Mouse (Mus musculus) cerebellum, adult 2 months (tissue): ENCODE results near the gene Hacl1.

Source experiments
- CTCF ChIP-seq: fragments of 200-500 bp; IDR thresholded peaks from 2 replicates; pipeline ENCODE4 v1.5.1; 2011; ENCODE audit warnings: low read depth, mild to moderate bottlenecking, control low read depth, low read length, moderate library complexity, borderline replicate concordance; ENCODE audit not compliant: insufficient read depth
- POLR2A ChIP-seq: fragments of 200-500 bp; IDR thresholded peaks from 2 replicates; pipeline ENCODE4 v1.6.1; 2011; ENCODE audit warnings: low read length, control low read depth, borderline replicate concordance; ENCODE audit not compliant: insufficient read depth

GRCm38 (mm10) chr14:31559216-31559615 lies 81.9 kb downstream of the Hacl1 start:
- TF ChIP-seq CTCF (no peak), POLR2A (no peak)
